Mouse (Mus musculus): ENCODE measurements around the gene Sap30l.
"Not testable (repeated sequence)": the region's sequence is repeated elsewhere in the genome, so short reads cannot be mapped to it uniquely, and the experiment has no call there.

The Sap30l gene

GRCm38 (mm10) chr11:57831861-57832260 is 30.4 kb downstream of the Sap30l start:
- no peak for DNase-seq

- DNase-seq = no peak
Measured at GRCm38 (mm10) chr11:57832552-57833201, 31.2 kb downstream of the Sap30l start, which contains the start of gene Hand1. Gene Hand1 (minus strand): TSS chr11:57832818.

DNA sequence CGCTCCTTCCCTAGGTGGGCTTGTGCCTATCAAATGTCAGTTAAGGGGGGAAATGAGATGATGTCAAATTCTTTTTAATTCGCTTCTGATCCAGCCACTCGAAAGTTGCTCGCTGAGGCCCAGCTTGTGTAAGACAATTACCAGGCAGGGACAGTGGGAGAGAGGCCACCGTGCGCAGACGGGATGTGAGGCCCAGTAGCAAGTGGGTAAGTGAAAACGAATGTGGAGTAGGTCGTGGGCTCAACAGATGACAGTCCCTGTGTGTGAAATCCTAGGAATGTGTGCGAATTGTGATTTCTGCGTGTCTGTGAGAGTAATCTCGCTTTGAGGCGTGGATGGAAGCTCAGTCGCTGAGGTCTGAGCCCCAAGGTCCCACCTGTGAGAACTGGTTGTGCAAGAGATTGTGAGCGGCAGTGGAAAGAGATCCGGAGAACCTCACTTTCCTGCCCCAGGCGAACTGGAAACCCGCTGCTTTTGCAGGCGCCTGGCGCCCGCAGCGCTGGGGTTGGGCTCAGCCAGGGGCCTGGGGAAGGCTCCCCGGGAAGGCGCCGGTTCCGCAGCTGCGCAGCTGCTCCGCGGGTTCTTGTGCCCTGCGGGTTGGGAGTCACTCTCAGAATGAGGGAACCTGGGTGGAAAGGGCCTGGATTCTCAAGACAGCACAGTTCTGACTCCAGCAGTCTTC is 32.0 kb downstream of the Sap30l start:
- no peak for DNase-seq

GRCm38 (mm10) chr11:57834031-57834430 is 32.6 kb downstream of the Sap30l start:
- DNase-seq = no peak

GRCm38 (mm10) chr11:57835331-57835730 is 33.9 kb downstream of the Sap30l start:
- DNase-seq = no peak

DNA sequence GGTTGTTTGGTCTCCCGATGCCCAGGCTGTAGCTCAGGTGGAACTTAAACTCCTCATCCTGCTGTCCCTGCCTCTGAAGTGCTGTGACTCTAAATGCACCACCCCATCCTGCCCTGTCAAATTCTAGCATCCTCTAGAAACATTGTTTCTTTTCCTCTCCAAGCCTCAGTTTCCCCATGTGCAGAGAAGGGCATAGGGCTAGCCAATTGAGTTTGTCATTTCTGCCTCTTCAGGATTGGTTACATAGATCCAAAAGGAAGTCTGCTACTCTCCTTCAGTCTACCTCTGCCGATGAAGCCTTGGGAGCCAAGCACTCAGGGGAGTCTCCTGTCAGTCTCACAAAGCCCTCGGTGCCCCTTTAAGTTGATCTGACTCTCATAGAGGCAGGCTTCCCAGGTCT is 34.5 kb downstream of the Sap30l start:
- DNase-seq = no peak

DNA sequence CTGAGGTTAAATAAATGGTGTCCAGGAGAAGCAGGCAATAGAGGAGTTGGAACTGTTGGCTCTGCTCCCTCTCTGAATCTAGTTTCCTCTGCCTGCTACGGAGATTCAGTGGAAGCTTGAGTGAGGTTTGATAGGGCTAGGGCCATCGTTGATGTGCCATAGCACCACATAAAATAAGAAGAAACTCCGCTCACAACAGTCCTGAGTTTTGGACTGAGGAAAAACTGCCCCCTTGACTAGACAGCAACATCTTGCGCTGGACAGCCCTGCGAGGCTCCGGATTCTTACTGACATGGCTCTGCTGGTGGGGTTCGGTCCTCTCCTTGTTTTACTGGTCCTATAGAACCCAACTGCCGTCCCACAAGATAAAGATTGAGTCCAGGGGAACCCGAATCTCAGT is 35.0 kb downstream of the Sap30l start:
- DNase-seq = no peak

DNA sequence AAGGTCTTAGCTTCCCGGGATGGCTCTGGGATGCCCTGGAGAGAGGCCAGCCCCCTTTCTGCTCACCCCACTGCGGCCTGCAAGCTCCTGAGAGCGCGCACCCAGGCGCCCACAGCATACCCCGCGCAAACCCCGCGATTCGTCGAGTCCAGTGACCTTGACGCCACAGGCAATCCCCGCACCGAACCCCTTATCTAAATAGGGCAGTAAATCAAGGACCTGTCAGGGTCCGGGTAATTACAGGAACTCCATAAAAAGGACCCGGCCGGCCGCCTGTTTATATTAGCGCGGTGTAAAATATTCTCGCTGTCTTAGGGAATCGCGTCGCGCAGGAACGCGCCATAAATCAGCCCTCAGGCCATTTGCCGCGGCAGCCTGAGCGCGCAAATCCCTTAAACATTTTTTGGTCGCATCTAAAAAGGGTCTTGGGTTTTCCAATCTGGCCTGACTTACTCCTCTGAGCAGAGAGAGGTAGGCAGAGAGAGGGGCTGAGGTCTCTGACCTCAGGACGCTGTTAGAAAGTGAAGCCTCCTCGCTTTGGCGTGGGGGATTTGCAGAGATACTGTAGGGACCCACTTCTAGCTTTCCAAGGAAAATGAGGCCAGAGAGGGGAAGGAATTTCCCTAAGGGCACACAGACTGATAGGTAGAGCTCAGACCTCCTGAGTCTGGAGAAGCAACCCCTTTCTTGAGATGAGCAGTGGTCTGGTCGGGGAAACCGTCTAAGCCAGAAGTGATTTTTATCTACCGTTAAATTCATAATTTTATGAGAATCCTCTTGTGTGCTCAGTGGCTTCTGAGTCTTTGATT is 35.6 kb downstream of the Sap30l start:
- DNase-seq = no peak

GRCm38 (mm10) chr11:57837861-57838680 is 36.6 kb downstream of the Sap30l start:
- DNase-seq = no peak

DNA sequence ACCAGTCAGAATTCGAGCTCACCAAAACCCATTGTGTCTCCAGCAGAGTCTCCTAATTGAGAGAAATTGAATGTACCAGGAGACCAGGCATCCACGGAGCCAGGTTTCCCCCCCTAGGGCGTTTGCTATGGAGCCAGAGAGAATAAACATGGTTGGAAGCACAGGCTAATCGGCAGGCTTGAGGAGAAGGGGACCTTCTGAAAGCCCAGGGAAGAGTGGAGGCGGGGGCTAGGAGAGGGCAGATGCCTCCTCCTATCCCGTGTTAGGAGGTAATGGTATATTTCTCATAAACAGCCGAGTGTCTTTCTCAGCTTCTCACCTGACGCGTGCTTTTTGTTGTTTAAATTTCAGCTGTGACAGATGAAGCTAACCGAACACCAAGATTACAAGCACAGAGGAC is 39.5 kb downstream of the Sap30l start:
- no peak for DNase-seq

DNA sequence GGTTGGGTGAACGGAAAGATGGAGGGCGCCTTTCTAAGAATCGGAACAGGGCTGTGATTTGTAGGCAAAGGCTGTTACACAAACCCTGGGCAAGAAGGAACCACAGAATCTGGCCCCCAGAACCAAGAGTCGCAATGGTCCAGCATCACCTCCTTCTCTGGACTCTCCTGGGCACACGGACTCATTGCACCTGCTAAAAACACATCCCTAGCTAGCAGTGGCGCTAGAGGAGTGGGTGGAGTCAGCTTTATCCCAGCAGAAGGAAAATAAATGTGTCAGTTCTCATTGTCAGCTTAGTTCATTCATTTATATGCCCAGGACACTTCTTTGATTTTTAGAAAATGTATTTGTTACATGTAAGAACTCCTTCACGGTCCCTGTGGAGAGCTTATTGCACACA is 40.0 kb downstream of the Sap30l start:
- no peak for DNase-seq

DNA sequence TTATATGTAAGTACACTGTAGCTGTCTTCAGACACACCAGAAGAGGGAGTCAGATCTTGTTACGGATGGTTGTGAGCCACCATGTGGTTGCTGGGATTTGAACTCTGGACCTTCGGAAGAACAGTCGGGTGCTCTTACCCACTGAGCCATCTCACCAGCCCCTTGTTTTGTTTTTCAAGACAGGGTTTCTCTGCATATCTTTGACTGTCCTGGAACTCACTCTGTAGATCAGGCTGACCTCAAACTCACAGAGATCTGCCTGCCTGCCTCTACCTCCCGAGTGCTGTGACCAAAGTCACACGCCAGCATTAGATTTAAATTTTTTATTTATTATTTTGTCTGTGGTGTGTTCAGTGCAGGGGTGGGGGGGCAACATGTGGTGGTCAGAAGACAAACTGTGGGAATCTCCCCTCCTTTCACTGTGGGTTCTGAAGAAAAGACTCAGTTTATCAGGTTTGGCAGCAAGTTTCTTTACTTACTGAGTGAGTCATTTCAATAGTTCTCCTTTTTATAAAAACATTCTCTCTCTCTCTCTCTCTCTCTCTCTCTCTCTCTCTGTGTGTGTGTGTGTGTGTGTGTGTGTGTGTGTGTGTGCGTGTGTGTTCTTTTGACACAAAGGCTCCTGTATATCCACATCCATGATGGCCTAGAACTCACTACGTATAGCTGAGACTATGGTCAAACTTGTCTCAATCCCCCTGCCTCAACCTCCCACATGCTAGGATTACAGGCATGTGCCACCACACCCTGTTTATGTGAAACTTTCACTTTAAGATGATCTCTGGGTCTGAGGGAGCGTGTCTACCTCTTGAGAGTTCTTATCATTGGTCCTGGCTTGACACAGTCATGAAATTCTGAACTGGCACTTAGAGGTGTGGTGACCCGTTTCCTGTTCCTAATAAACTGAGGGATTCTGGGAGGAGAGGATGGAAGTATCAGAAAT is 45.3 kb downstream of the Sap30l start:
- DNase-seq = not testable (repeated sequence)

DNA sequence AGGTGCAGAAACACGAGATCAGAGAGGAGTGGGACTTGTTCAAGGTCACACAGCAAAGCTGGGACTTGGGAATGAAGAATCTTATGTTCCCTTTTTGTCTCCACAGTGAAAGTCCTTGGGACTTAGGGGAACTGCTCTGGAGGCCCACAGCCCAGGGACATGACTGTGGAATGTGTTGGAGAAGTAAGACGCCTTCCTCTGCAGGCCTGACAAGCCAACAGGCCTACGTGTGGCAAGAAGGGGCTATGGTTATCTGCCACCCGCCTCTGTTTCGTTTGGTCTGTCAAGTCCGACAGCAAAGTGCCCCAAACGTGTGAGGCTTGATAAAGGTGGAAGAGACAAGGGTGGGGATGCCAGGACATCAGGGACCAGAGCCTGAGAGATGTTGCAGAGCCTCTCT is 46.0 kb downstream of the Sap30l start:
- no peak for DNase-seq

DNA sequence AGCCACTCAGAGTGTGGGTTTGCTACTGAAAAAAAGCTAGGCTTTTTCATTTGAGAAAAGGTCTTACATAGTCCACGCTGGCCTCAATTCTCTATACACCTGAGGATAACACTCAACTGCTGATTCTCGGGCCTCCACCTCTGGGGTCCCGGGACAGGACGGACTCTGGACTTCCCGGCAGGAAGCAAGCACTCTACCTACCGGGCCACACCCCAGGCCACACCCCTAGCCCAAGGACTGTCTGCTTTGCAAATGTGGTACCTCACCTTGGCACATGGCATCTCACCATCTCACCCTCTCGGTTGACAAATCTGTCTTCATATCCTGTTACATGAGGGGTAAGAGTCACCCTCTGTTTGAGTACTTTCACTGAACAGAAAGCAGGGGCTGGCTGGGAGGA is 48.9 kb downstream of the Sap30l start:
- DNase-seq = no peak

DNA sequence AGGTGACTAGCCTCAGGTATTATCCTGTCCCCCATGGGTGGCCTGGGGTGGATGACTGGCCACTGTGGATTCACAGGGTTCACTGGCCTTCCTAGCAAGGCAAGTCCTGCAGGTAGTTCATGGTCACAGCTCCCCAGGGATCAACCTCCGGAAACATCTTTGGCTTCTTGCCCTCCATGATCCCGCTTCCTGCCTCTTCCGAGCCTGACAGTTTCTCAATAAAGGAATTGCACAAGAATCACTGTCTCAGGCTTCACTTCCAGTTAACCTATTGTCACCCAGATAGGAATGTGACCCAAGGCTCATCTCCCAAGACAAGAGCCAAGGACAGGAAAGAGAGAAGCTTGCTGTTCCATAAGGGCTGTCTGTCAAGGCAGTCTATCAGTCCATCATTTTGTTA is 49.5 kb downstream of the Sap30l start:
- no peak for DNase-seq

GRCm38 (mm10) chr11:57853571-57853970 is 52.1 kb downstream of the Sap30l start:
- no peak for DNase-seq

DNA sequence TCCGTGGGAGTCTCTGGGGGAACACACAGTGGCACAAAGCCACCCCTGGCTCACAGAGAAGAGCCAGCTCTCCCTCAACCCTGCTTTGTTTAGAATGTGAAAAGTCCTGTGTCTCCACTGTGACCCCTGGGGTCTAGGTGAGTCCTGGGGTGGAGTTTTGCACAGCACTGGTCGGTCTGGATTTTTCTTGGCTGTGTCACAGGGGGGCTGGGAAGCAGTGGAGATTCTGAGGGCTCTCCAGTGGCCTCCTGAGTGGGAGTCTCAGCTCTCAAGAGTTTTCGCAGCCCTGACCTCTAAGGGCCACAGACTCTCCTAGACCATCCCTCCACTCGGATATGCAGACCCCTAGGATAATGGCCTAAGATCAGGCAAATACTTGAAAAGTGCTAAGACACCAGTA is 56.3 kb downstream of the Sap30l start:
- no peak for DNase-seq

All from heart, adult 11 months (tissue).